Mouse (Mus musculus): ENCODE measurements at regions not wholly inside any gene's neighbourhood (a gene's known extent, or its start where the extent isn't known, plus 50 kb on each side); places are given as distances from the start of the nearest gene placed in this dataset.
A peak's percentile ranks its signal among the peaks of the same experiment; 100 is the strongest.

DNA sequence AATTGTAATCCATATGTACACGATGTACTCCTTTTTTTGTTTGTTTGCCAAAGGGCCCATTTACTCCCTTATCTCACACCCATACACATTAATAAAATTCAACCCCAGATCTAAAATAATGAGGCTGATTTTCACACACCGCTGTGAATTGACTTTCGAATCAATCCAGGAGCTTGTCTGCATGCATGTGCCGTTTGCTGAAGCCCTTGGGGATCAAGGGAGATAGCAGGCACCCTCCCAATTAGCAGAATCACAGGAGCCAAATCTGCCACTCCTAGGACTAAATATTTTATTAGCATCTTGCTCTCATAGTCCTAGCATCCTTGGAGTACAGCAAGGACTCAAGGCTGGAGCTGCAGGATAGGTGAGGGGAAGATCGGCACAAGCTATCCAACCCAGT lies 520.0 kb upstream of the Mpdz start:
- no peak for DNase-seq

DNA sequence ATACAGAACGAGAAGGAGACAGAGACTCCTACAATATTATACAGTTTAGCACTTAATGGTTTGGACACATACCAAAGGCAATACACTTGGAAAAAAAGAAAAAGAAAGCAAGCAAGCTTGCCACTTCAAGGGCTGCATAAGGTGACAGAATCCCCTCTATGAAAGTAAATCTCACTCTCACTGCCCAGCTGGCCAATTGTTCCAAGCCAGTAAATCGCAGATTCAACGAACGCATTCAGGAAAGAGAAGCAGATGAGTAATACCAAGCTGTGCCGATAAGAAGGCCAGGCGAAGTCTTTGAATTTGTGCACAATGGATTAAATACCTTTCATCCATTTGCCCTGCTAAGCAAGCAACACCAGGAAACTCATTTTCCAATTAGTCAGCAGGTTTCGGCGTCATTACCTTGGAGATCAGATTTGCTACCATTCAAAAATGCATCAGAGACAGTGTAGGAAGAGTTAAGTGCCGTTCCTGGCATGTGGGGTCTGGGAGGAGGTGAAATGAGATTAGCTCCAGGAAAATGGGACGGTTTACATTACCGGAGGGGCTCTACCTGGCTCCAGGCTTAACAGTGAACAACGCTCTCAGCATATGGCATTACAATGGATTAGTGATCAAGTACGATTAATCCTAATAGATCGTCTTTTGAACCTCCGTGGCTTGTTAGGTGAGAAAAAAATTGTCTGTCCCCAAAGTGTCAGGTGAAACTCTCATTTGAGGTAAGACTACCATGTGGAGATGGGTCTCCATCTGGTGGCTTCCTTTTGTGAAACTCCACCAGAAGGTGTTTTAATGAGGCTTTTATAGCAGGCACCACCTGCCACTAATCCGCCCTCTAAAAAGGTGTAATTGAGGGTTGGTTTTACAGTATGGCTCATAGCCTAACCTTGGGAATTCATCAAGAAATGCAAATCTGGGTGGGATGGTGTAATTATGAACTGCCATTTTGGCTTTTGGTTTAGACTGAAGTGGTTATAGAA lies 518.2 kb upstream of the Mpdz start:
- DNase-seq = peak; percentile 47 to 56

DNA sequence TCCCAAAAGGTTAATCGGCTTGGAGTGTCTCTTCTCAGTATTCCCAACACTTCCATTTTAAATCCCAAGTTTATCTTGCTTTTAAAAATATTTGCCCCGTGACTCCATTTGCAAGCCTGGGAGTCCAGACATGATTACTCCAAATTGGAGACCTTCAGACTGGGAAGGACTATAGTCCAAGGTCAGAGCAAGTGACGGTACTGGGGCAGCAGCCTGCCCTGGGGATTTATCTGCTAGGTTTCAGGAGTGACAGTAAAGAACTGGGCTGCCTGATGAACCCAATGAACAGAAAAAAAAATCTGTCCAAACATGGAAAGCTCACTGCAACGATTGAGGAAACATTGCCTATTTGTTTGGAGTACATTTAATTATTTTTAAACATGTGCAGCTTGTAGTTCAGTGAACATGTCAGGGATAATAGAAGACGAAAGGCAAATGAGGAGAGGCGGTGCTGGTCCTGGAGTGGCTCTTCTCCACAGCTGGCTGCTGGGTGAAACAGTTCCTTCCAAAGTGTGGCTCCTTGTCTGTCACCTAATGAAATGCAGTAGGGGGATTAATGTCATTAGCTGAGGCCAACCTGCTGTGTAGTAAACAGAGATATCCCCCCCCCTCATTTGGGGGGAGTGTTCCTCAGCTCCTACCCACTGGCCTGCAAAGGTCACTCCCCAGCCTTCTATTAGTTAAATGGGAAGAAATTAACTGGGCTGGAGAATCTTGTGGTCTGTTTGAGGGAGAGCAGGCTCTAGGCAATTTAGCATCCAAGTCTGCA lies 514.5 kb upstream of the Mpdz start:
- DNase-seq = no peak

DNA sequence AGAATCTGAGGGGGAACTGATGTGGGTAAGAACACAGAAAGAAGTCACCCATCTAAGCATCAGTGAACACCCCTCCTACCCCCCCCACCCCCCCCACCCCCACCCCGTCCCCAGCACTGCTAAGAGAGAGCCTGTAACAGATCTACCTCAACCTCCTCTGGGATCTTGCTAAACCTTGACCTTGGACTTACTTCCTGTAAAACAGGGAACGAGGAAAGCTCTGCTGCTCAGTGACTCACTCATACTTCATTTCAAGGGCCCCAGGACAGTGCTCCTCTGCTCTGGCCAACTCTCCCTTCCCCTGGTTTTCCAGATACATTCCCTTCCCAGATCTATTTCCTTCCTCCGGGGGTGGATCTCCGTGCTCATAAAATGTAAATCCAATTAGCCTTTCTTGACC lies 510.4 kb upstream of the Mpdz start:
- DNase-seq = no peak

DNA sequence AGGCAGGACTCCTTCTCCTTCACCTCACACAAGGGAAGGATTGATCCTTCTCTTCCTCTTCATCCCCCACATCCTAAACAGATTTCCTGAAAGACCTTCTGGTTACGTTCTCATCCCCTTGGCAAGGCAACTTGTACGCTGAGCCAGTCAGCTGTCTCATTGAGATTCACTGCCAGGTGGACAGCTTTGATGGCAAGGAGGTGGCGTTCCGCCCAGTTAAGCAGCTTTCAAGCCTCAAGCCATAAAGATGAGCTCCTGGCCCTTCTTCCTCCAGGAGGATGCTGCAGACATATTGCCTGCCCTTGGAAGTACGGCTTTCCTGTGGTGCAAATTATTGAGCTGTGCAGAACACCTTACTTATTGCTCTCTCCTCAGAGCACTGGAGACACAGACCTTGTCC lies 494.8 kb upstream of the Mpdz start:
- DNase-seq = peak; percentile 98

DNA sequence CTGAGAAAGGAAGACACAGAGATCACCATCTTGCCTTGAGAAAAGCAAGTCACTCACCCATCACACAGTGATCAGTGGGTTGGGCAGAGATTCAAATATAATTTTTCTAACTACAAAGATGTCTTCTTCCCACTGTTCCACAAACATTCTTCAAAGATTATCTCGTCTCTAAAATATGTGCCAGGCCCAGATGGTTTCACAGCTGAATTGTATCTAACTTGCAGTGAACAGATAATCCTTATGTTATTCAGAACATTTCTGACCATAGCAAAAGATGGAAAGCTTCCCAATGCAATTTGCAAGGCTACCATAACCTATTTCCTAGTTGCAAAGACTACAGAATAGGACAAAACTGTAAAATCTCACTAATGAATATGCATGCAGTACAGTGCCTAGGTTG lies 488.3 kb upstream of the Mpdz start:
- DNase-seq = no peak

DNA sequence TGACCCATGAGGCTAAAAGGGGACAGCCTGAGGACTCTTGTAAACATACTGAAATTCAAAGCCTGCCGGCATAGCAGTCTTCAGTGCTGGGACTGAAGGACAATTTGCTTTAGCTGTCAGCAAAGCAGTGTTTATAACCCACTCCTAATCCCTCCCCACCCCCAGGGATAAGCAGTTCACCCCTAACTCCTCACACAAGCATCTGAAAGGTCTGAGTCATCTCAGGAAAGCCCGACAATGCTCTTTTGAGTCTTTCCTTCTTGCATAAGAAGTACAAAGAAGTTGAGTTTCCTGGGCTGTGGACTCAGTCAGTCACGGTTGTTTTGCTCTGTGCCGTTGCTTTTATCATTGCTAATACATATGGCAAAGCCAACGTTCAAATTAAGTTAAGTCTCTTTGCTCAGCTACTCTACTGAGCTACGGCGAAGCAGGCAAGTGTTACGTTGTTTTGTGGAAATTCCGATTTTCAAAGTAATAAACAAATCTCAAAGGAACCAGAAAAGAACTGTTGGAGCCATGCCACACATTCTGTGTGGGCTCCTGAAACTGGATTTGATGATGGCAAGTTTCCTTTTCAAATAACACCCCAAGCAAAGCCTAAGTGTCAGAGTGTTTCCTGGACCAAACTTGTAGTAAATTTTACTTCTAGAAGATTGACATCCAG lies 486.1 kb upstream of the Mpdz start:
- DNase-seq = no peak

DNA sequence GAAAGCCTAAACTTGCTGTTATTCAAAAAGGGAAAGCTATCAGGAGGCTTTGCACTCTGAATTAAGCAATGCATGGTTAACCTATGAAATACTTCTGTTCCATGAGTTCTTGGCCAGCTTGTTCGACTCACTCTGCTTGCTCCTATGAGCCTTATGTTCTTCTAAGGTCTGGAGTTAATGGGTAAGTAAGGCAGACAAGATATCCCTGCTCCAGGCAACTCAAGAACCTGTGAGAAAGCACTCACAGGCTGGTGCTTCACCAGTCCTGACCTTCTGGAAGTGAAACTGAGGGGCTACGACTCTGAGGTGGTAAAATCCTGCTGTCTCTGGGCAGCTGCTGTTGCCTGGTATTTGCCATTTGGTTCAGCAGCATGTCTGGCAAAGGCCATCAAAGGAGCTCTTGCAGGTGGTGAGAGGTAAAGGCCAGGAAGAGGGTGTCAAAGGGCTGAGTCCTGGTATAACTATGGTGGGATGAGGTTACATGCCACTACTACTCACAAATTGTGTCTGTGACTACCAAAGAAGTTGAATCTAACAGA lies 484.6 kb upstream of the Mpdz start:
- DNase-seq = no peak

DNA sequence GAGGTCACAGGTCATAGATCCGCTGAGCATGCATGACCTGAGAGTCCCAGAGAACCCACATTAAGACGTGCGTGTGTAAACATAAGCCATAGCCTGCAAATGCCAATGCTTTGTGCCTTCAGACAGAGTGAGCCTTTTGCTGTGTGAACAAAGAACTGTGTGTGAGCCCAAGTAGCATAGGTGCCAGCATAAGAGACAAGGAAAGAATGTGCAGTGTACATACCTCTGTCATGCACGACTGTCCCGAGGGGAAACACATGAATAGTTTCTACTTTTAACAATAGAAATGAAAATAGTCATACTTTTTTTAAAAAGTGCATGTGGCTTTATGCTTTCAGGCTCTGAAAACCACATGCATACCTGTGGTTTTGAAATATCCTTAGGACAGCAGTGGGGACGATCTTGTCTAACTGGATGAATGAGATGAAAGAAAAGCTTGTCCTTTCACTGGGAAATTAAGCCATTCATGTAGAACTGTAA lies 484.1 kb upstream of the Mpdz start:
- no peak for DNase-seq

DNA sequence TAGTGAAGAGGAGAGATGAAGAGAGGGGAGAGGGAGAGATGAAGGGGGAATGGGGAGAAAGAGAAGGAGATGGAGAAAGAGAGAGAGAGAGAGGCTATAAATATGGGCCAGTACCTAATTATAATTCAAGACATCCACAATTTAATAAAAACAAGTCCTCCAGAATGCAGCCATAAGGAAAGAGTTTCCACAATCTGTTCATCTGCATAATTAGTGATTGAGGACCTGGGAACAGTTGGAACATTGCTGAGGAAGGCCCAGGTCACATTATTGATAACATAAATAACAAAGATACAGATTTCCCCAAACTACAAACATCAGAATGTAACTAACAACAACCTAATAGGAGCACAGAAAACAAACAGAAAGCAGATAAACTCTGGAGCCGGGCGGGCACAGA lies 483.0 kb upstream of the Mpdz start:
- DNase-seq = no peak

DNA sequence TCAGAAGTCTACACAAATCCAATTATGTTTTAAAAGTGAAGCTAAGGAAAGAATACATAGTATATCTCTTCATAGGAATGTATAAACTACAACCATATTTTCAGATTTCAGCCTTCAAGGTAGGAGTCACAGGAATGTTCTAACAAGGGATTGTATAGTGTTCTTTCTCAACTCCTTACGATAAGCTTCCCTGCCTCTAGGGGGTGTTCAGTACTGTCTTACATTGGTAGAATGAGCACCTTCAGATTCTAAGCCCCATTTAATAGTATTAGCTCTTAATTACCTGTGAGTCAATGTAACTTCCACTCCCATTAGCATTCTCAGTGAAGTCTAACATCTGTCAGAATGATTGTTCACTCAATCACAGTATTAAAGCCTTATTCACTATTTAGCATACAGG lies 481.5 kb upstream of the Mpdz start:
- DNase-seq = no peak

DNA sequence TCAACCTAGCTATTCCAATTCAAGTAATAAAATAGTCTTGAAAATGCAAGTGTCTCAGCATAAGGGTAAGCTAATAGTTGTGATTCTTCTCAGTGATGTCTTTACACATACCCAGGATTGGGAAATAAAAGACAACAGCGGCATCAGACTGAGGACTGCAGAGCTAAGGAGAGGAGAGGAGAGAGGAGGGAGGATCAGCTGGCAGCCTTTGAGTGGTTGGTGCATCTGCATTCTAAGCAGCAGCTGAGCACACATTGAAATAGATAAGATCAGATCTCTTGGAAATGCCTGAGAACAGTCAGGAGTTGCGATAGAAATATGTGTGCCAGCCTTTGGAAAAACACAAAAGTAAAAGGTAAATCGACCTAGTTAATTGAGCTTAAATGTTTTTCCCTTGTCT lies 480.3 kb upstream of the Mpdz start:
- peak in 1 of 2 experiments; percentile 30 for DNase-seq

DNA sequence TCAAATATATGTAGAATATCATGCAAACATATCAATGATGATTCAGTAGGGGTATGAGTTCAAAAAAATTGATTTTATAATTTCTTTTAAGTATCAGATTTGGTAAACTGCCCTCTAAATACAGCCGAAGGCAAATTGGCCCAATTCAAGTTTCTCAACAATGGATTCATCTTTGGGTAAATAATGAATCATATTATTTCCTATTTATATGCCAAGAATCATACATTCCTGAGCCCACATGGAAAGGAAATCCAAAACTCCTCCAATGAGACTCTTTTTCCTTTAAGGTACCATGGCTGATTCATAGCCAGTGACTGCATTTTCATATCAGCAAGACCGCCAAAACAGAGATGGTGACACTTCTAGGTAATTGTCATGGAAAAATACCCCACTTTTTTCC lies 472.4 kb upstream of the Mpdz start:
- DNase-seq = no peak

DNA sequence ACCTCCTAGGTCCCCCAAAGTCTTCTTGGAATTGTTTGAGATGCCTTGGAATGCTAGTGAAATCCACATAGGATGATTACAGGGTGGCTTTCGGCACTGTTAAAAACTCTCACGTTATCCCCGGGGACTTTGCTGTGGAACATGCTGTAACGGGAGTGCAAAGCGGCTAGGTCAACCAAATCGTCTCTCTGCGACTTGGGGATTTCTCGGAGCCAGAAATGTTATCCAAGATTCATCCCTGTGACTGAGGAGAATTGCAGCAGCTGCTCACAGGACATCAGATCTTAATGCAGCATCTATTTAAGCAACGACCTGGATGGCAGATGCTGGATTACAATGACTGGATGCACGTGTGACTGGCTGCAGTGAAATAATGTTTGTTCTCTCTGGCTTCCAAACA lies 470.7 kb upstream of the Mpdz start:
- DNase-seq = peak in 1 of 2 experiments; percentile 15

DNA sequence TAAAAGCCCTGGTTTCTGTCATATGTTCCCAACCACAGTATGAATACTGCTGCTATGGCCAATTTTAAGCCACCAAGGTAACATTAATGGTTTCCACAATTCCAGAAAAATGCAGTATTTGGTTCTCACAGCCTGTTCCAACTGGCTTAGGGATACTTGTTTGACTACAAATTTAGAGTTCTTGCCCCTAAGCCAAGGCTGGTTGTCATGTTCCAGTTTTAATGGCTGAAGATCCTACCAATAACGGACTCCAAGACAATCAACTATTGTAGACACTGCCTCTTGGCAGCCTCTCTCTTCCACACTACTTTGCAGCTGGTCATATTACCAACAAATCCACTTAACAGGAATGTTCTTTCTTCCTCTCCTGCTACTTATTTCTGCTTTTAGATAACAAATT lies 470.0 kb upstream of the Mpdz start:
- peak in 1 of 2 experiments; percentile 12 for DNase-seq

DNA sequence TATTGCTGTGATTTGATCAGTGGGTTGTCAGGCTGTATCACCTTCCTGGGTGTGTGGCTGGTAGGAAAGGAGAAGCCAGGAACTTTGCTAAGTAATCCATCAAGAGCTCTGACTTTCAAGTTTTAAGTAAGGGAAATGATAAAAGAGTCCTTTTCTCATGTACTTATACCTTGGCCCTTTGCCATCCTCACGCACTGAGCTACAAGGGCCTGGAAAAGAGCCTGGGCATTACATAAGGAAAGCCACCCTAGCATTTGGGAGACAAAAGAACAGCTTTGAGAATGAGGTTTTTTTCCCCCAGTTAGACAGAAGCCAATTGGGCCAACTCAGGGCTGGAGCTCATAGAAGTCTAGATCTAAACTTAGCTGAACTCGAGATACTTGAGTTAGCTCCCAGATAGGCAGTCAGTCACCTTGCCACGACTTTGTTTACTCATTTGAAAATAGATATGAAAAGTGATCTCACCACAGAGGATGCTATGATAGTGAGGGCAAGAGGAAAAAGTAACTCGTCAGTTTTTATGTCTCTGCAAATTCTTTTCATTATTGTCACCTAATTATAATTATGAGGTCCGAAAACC lies 457.4 kb upstream of the Mpdz start:
- DNase-seq = no peak

DNA sequence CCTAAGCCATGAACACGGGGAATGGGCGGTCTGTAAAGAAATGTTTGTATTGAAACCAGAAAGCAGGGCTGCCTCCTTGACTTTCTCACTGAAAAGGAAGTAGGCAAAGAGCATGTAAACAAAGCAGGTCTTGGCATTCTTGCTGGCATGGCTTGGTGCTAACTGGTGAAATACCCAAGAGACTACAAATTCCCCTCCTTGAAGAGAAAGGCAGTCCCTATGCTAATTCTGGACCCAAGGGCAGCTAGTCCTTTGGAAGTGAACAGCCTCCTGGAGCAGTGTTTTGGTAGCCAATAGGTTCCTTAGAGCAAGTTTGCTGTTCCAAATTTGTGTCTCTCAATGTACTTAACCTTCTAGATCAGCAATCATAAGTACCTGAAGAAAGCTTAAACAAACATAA lies 456.0 kb upstream of the Mpdz start:
- no peak for DNase-seq

DNA sequence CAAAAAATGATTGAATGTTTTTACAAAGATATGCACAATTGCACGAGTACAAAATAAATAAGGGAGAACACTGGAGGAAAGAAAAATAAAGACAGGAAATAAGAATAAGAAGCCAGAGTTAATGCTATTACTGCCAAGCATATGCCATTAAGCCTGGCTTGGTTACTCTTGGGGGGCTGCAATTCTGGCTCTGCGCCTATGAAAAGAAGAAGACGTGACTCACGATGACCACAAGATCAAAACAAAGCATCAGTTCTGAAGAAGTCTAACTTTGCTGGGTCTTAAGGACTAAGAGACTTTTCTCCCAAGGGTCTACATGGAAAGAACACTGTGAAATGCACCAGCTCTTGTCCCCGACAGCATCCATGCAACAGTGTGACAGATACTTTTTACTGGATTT lies 454.8 kb upstream of the Mpdz start:
- DNase-seq = no peak

DNA sequence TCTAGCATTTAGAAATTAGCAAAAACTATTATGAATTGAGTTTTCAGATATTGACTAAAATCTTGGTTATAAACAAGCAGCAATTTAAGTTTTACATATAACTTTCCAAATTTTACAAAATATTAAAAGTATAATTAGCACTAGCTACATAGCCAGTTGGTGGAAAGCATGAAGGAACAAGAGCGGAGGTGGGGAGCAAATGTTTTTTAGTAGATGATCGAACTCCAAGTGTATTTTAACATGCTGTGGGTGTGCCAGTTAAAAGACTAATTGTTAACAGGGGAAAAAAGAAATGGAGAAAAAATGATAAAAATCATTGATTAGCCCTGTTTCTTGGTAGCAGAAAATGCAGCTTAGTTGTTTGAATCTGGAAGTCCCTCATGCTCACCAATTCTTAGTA lies 426.3 kb upstream of the Mpdz start:
- DNase-seq = no peak

DNA sequence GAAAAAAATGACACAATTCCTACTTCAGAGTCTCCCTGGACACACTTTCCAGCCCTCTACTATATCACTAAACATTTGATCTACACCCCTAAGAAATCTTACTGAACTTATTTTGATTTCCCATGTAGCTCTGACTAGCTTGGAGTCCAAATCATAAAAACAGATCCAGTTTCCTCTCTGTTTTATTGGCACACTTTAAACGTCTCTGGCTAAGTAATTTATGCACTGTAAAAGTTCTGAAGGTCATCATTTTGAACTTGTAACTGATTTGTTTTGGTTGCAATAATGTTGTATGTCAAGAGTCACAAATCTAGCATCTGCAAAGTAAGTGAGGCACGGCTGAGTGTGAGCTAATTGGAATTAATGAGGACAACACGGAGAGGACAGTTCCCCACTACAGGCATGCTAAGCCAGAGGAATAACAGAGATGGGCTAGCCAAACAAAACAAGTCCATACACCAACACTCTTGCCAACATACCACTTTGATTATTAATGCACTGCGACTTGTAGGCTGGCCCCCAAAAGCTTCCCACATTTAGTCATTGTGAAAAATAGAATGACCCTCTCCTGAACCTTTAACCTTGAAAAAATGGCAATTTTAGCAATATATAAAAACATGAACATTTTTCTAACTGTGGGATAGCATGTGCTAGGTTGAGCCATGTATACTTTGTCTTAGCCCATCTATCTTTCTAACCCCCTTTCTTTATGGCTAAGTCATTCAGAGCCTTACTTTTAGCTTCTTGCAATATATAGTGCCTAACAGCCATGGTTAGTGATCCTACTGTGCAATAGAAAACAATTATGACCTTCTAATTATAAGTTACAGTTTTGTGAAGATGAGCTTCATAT lies 399.3 kb upstream of the Mpdz start:
- no peak for DNase-seq

DNA sequence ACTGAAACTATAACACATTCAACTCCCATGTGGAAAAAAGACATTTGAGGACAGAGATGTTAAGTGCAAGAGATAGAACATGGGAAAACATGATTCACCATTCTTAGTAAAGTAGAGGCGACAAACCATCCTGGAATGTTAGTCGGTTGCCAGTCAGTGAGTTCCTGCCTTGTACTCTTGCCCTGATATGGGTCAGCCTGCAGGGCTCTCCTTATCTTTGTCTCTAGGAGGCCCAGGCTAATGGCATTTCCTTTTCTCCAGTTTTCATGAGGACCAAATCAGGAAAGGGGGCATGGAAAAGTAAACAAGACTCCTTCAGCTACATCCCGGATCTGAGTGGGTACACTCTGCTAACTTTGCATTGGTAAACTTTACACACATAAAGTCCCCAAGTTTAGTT lies 387.4 kb upstream of the Mpdz start:
- DNase-seq = no peak

DNA sequence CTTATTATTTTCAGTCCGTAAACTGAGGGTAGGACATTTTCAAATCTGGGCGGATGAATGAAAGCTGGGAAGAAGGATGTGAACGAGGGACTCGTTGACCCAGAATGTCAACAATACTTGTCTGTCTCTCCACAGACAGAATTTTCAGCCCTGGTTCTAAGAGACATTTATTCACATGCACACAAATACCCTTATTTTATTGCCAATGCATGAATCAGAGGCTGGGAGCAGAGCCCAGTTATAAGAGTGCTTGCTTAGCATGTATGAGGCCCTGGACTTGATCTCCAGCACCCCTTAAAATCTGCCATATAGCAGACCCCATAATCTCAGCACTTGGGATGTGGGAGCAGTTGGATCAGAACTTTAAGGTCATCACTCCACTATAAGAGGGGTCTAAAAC lies 384.8 kb upstream of the Mpdz start:
- DNase-seq = no peak

Data from cerebellum, postnatal 10 days (tissue).